Mouse (Mus musculus): ENCODE results near the gene Hepacam.

Gene Hepacam

GRCm38 (mm10) chr9:37384284-37385182 is 17.4 kb downstream of the Hepacam start:
- DNase-seq, result peak; percentile 54

GRCm38 (mm10) chr9:37390891-37391290 is 23.7 kb downstream of the Hepacam start:
- DNase-seq, result no peak

GRCm38 (mm10) chr9:37392071-37392470 is 24.9 kb downstream of the Hepacam start:
- no peak for DNase-seq

- DNase-seq, result no peak
These were observed 26.5 kb downstream of the Hepacam start for GRCm38 (mm10) chr9:37393482-37394131.

- DNase-seq, result no peak
These were observed 33.4 kb downstream of the Hepacam start for GRCm38 (mm10) chr9:37400585-37400984.

GRCm38 (mm10) chr9:37401802-37402201 is 34.7 kb downstream of the Hepacam start, which contains the start of gene Robo4:
Gene Robo4 (plus strand): TSS chr9:37401897.
- DNase-seq, result no peak

GRCm38 (mm10) chr9:37402501-37402900 is 35.4 kb downstream of the Hepacam start:
- no peak for DNase-seq

GRCm38 (mm10) chr9:37403011-37403410 is 35.9 kb downstream of the Hepacam start:
- no peak for DNase-seq

- DNase-seq, result no peak
These were observed 39.2 kb downstream of the Hepacam start for GRCm38 (mm10) chr9:37406372-37406771.

- no peak for DNase-seq
These were observed 40.8 kb downstream of the Hepacam start for GRCm38 (mm10) chr9:37407850-37408502.

- no peak for DNase-seq
These were observed 42.7 kb downstream of the Hepacam start for GRCm38 (mm10) chr9:37409698-37410445.

- DNase-seq, result no peak
These were observed 45.8 kb downstream of the Hepacam start for GRCm38 (mm10) chr9:37412989-37413388.

GRCm38 (mm10) chr9:37414666-37415065 is 47.5 kb downstream of the Hepacam start:
- DNase-seq, result no peak

- DNase-seq, result no peak
These were observed 51.6 kb downstream of the Hepacam start for GRCm38 (mm10) chr9:37418791-37419190.

- DNase-seq, result peak; percentile 69
These were observed 53.5 kb downstream of the Hepacam start for GRCm38 (mm10) chr9:37420676-37421075.

GRCm38 (mm10) chr9:37421239-37421638 is 54.1 kb downstream of the Hepacam start:
- DNase-seq, result no peak

GRCm38 (mm10) chr9:37429326-37429725 is 62.2 kb downstream of the Hepacam start:
- DNase-seq, result no peak

GRCm38 (mm10) chr9:37430582-37430981 is 63.4 kb downstream of the Hepacam start:
- peak; percentile 96 for DNase-seq

- DNase-seq, result peak; percentile 56
These were observed 65.0 kb downstream of the Hepacam start for GRCm38 (mm10) chr9:37432026-37432666.

- no peak for DNase-seq
These were observed 65.7 kb downstream of the Hepacam start, which contains the start of gene Robo3 for GRCm38 (mm10) chr9:37432720-37433421. Gene Robo3 (minus strand): TSS chr9:37433246.

- DNase-seq, result no peak
These were observed 66.8 kb downstream of the Hepacam start for GRCm38 (mm10) chr9:37433823-37434560.

Data from right cerebral cortex, postnatal 4 days (tissue).